Mouse (Mus musculus): ENCODE measurements around the gene 4932411N23Rik.
"Not testable (repeated sequence)": the region's sequence is repeated elsewhere in the genome, so short reads cannot be mapped to it uniquely, and the experiment has no call there.

- TF ChIP-seq RAD21 (IDR thresholded peaks at IDR 0.05; ENCODE audit: low read depth, low read length); CHD2 (IDR thresholded peaks at IDR 0.05; ENCODE audit: low read length); USF2 (conservative IDR thresholded peaks at IDR 0.05; ENCODE audit: low read depth, low read length); EP300 (IDR thresholded peaks at IDR 0.05; ENCODE audit: low read length); MXI1 (IDR thresholded peaks at IDR 0.05; ENCODE audit: low read depth, low read length); NELFE (IDR thresholded peaks at IDR 0.05; ENCODE audit: low read depth, low read length); POLR2AphosphoS2 (IDR thresholded peaks at IDR 0.05; ENCODE audit: low read depth, low read length): not testable (repeated sequence)
These were observed 42.2 kb downstream of the 4932411N23Rik start for GRCm38 (mm10) chrX:126773511-126773910.

Data from CH12.LX (cell line).